Mouse (Mus musculus): Measurements from ENCODE around the gene Fkbp5. TPM values are rescaled to one million over a fixed set of nuclear protein-coding genes. Genes with fewer than 3 reads are reported as not detected.

Gene Fkbp5
- polyA plus RNA-seq, 1 experiment from 2014 or later, result 11.4 TPM

GRCm38 (mm10) chr17:28470876-28471275 lies 46.5 kb downstream of the Fkbp5 start:
- Histone ChIP-seq H3K4me2 (ENCODE audit: low read depth, low read length, severe bottlenecking) (no peak overlapping the region), H3K4me3 (ENCODE audit: low read depth, low read length) (no peak overlapping the region), H3K27ac (ENCODE audit: low read depth, low read length) (no peak overlapping the region), H3K27me3 (ENCODE audit: control insufficient read depth, insufficient read depth, low read length) (no peaks in the 10 kb centered on the region), H3K9me3 (ENCODE audit: control insufficient read depth, low read length) (no peaks in the 10 kb centered on the region), H3K36me3 (ENCODE audit: control insufficient read depth, insufficient read depth, low read length) (no peaks in the 10 kb centered on the region), H3K9ac (ENCODE audit: low read length) (no peak overlapping the region), H3K4me1 (replicated peaks; ENCODE audit: control insufficient read depth, insufficient read depth, low read length) (no peaks in the 10 kb centered on the region)
- no peak for ATAC-seq (replicated peaks; ENCODE audit: low FRiP score)
- no peak for DNase-seq (ENCODE audit: low spot score)
- WGBS, result 75% methylated on average over 6 of the region's 6 CpGs

- no peaks in the 10 kb centered on the region for H3K4me1 ChIP-seq (replicated peaks; ENCODE audit: control insufficient read depth, insufficient read depth, low read length)
- H3K9ac ChIP-seq (ENCODE audit: low read length), result no peak overlapping the region
- H3K4me3 ChIP-seq (ENCODE audit: low read depth, low read length), result no peak overlapping the region
- no peak overlapping the region for H3K4me2 ChIP-seq (ENCODE audit: low read depth, low read length, severe bottlenecking)
- H3K27ac ChIP-seq (ENCODE audit: low read depth, low read length), result no peak overlapping the region
- WGBS, result 89% methylated on average over 11 of the region's 11 CpGs
- DNase-seq (ENCODE audit: low spot score), result no peak
- H3K27me3 ChIP-seq (ENCODE audit: control insufficient read depth, insufficient read depth, low read length), result no peaks in the 10 kb centered on the region
- no peak for ATAC-seq (replicated peaks; ENCODE audit: low FRiP score)
- H3K36me3 ChIP-seq (ENCODE audit: control insufficient read depth, insufficient read depth, low read length), result no peaks in the 10 kb centered on the region
- H3K9me3 ChIP-seq (ENCODE audit: control insufficient read depth, low read length), result no peaks in the 10 kb centered on the region
Measured at GRCm38 (mm10) chr17:28467749-28468148, 49.6 kb downstream of the Fkbp5 start.

GRCm38 (mm10) chr17:28465968-28466367 lies 51.4 kb downstream of the Fkbp5 start:
- H3K4me1 ChIP-seq (replicated peaks; ENCODE audit: control insufficient read depth, insufficient read depth, low read length), result no peaks in the 10 kb centered on the region
- 91% methylated on average over 4 of the region's 4 CpGs for WGBS
- ATAC-seq (replicated peaks; ENCODE audit: low FRiP score) (no peak), DNase-seq (ENCODE audit: low spot score) (no peak)
- no peak overlapping the region for H3K4me2 ChIP-seq (ENCODE audit: low read depth, low read length, severe bottlenecking)
- H3K27ac ChIP-seq (ENCODE audit: low read depth, low read length), result no peak overlapping the region
- no peaks in the 10 kb centered on the region for H3K36me3 ChIP-seq (ENCODE audit: control insufficient read depth, insufficient read depth, low read length)
- no peak overlapping the region for H3K4me3 ChIP-seq (ENCODE audit: low read depth, low read length)
- no peaks in the 10 kb centered on the region for H3K9me3 ChIP-seq (ENCODE audit: control insufficient read depth, low read length)
- no peaks in the 10 kb centered on the region for H3K27me3 ChIP-seq (ENCODE audit: control insufficient read depth, insufficient read depth, low read length)
- no peak overlapping the region for H3K9ac ChIP-seq (ENCODE audit: low read length)

GRCm38 (mm10) chr17:28463701-28464443 lies 53.5 kb downstream of the Fkbp5 start:
- no peak for DNase-seq (ENCODE audit: low spot score)
- WGBS, result 88% methylated on average over 7 of the region's 7 CpGs
- no peak overlapping the region for H3K4me2 ChIP-seq (ENCODE audit: low read depth, low read length, severe bottlenecking)

GRCm38 (mm10) chr17:28460388-28460787 lies 56.9 kb downstream of the Fkbp5 start:
- no peak overlapping the region for H3K4me3 ChIP-seq (ENCODE audit: low read depth, low read length)
- DNase-seq (ENCODE audit: low spot score) (no peak), ATAC-seq (replicated peaks; ENCODE audit: low FRiP score) (no peak)
- WGBS, result 91% methylated on average over 1 of the region's 1 CpGs
- H3K4me1 ChIP-seq (replicated peaks; ENCODE audit: control insufficient read depth, insufficient read depth, low read length), result no peaks in the 10 kb centered on the region
- H3K4me2 ChIP-seq (ENCODE audit: low read depth, low read length, severe bottlenecking), result no peak overlapping the region
- no peaks in the 10 kb centered on the region for H3K27me3 ChIP-seq (ENCODE audit: control insufficient read depth, insufficient read depth, low read length)
- no peaks in the 10 kb centered on the region for H3K9me3 ChIP-seq (ENCODE audit: control insufficient read depth, low read length)
- H3K27ac ChIP-seq (ENCODE audit: low read depth, low read length), result no peak overlapping the region
- no peak overlapping the region for H3K9ac ChIP-seq (ENCODE audit: low read length)
- no peaks in the 10 kb centered on the region for H3K36me3 ChIP-seq (ENCODE audit: control insufficient read depth, insufficient read depth, low read length)

More at GRCm38 (mm10) chr17:28463701-28464443, 53.5 kb downstream of the Fkbp5 start:
- H3K9ac ChIP-seq (ENCODE audit: low read length), result no peak overlapping the region
- no peak for ATAC-seq (replicated peaks; ENCODE audit: low FRiP score)
- H3K27me3 ChIP-seq (ENCODE audit: control insufficient read depth, insufficient read depth, low read length), result no peaks in the 10 kb centered on the region
- no peak overlapping the region for H3K27ac ChIP-seq (ENCODE audit: low read depth, low read length)
- H3K4me1 ChIP-seq (replicated peaks; ENCODE audit: control insufficient read depth, insufficient read depth, low read length), result no peaks in the 10 kb centered on the region
- H3K4me3 ChIP-seq (ENCODE audit: low read depth, low read length), result no peak overlapping the region
- H3K9me3 ChIP-seq (ENCODE audit: control insufficient read depth, low read length), result no peaks in the 10 kb centered on the region
- H3K36me3 ChIP-seq (ENCODE audit: control insufficient read depth, insufficient read depth, low read length), result no peaks in the 10 kb centered on the region

- Histone ChIP-seq H3K4me3 (ENCODE audit: low read depth, low read length) (no peak overlapping the region), H3K9me3 (ENCODE audit: control insufficient read depth, low read length) (no peaks in the 10 kb centered on the region), H3K36me3 (ENCODE audit: control insufficient read depth, insufficient read depth, low read length) (no peaks in the 10 kb centered on the region), H3K27ac (ENCODE audit: low read depth, low read length) (no peak overlapping the region), H3K9ac (ENCODE audit: low read length) (no peak overlapping the region), H3K27me3 (ENCODE audit: control insufficient read depth, insufficient read depth, low read length) (no peaks in the 10 kb centered on the region), H3K4me1 (replicated peaks; ENCODE audit: control insufficient read depth, insufficient read depth, low read length) (no peaks in the 10 kb centered on the region), H3K4me2 (ENCODE audit: low read depth, low read length, severe bottlenecking) (no peak overlapping the region)
- no peak for DNase-seq (ENCODE audit: low spot score)
- no peak for ATAC-seq (replicated peaks; ENCODE audit: low FRiP score)
- 77% methylated on average over 4 of the region's 4 CpGs for WGBS
Measured at GRCm38 (mm10) chr17:28455098-28455497, 62.2 kb downstream of the Fkbp5 start.

GRCm38 (mm10) chr17:28452889-28453288 lies 64.4 kb downstream of the Fkbp5 start:
- WGBS, result 81% methylated on average over 6 of the region's 6 CpGs
- Histone ChIP-seq H3K36me3 (ENCODE audit: control insufficient read depth, insufficient read depth, low read length) (no peaks in the 10 kb centered on the region), H3K4me2 (ENCODE audit: low read depth, low read length, severe bottlenecking) (no peak overlapping the region), H3K9ac (ENCODE audit: low read length) (no peak overlapping the region), H3K9me3 (ENCODE audit: control insufficient read depth, low read length) (no peaks in the 10 kb centered on the region), H3K27ac (ENCODE audit: low read depth, low read length) (no peak overlapping the region), H3K27me3 (ENCODE audit: control insufficient read depth, insufficient read depth, low read length) (no peaks in the 10 kb centered on the region), H3K4me1 (replicated peaks; ENCODE audit: control insufficient read depth, insufficient read depth, low read length) (no peaks in the 10 kb centered on the region), H3K4me3 (ENCODE audit: low read depth, low read length) (no peak overlapping the region)
- no peak for ATAC-seq (replicated peaks; ENCODE audit: low FRiP score)
- DNase-seq (ENCODE audit: low spot score), result no peak

- Histone ChIP-seq H3K27me3 (ENCODE audit: control insufficient read depth, insufficient read depth, low read length) (no peaks in the 10 kb centered on the region), H3K4me1 (replicated peaks; ENCODE audit: control insufficient read depth, insufficient read depth, low read length) (no peaks in the 10 kb centered on the region), H3K9ac (ENCODE audit: low read length) (no peak overlapping the region), H3K27ac (ENCODE audit: low read depth, low read length) (no peak overlapping the region), H3K4me3 (ENCODE audit: low read depth, low read length) (no peak overlapping the region), H3K4me2 (ENCODE audit: low read depth, low read length, severe bottlenecking) (no peak overlapping the region), H3K36me3 (ENCODE audit: control insufficient read depth, insufficient read depth, low read length) (no peaks in the 10 kb centered on the region), H3K9me3 (ENCODE audit: control insufficient read depth, low read length) (no peaks in the 10 kb centered on the region)
- no peak for DNase-seq (ENCODE audit: low spot score)
- ATAC-seq (replicated peaks; ENCODE audit: low FRiP score), result no peak
- whole genome bisulfite sequencing, result 90% methylated on average over 3 of the region's 3 CpGs
Measured at GRCm38 (mm10) chr17:28451914-28452313, 65.4 kb downstream of the Fkbp5 start.

GRCm38 (mm10) chr17:28451487-28451886 lies 65.8 kb downstream of the Fkbp5 start:
- H3K9me3 ChIP-seq (ENCODE audit: control insufficient read depth, low read length), result no peaks in the 10 kb centered on the region
- no peaks in the 10 kb centered on the region for H3K36me3 ChIP-seq (ENCODE audit: control insufficient read depth, insufficient read depth, low read length)
- no peak overlapping the region for H3K27ac ChIP-seq (ENCODE audit: low read depth, low read length)
- no peak for ATAC-seq (replicated peaks; ENCODE audit: low FRiP score)
- WGBS, result 87% methylated on average over 5 of the region's 5 CpGs
- no peaks in the 10 kb centered on the region for H3K4me1 ChIP-seq (replicated peaks; ENCODE audit: control insufficient read depth, insufficient read depth, low read length)
- H3K9ac ChIP-seq (ENCODE audit: low read length), result no peak overlapping the region
- DNase-seq (ENCODE audit: low spot score), result no peak
- H3K27me3 ChIP-seq (ENCODE audit: control insufficient read depth, insufficient read depth, low read length), result no peaks in the 10 kb centered on the region
- no peak overlapping the region for H3K4me3 ChIP-seq (ENCODE audit: low read depth, low read length)
- H3K4me2 ChIP-seq (ENCODE audit: low read depth, low read length, severe bottlenecking), result no peak overlapping the region

Data from forebrain, embryonic 11.5 days (tissue).